Mouse (Mus musculus): ENCODE measurements around the gene Tial1. TPM values are rescaled to one million over a fixed set of nuclear protein-coding genes. Genes with fewer than 3 reads are reported as not detected.
A peak's percentile ranks its signal among the peaks of the same experiment; 100 is the strongest.

Gene Tial1
- polyA plus RNA-seq, 1 experiment from 2014 or later: 24.0 TPM

DNA sequence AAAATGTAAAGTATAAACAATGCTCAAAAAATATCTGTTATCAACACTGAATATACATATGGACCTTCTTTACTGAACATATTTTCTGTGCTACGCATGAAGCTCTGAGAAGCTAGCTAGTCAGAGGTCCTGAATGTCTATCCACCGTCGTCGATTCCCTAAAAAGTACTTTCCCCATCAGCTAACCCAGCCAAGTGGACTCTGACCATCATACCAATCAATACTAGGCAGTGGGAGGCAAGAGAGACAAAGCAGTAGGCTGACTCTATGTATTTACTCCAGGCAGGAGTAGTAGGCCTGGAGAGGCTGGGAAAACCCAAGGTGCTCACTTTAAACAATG, 1.8 kb downstream of the Tial1 start:
- H3K4me2 ChIP-seq (ENCODE audit: low read length): peak overlapping the region; percentile 93
- no peaks in the 10 kb centered on the region for H3K36me3 ChIP-seq (ENCODE audit: control insufficient read depth, insufficient read depth, low read length)
- no peak for ATAC-seq
- no peak overlapping the region for H3K27ac ChIP-seq (ENCODE audit: low read depth, low read length)
- peaks cover 16% of the 10 kb centered on the region for H3K4me1 ChIP-seq (ENCODE audit: control insufficient read depth, insufficient read depth, low read depth, low read length)
- H3K9ac ChIP-seq (ENCODE audit: low read depth, low read length): peak overlapping the region; percentile 83
- 15% methylated on average over 4 of the region's 4 CpGs for WGBS
- H3K4me3 ChIP-seq (ENCODE audit: low read length): peak overlapping the region; percentile 67
- no peaks in the 10 kb centered on the region for H3K9me3 ChIP-seq (ENCODE audit: control insufficient read depth, low read length)
- H3K27me3 ChIP-seq (replicated peaks; ENCODE audit: control insufficient read depth, insufficient read depth, low read length): no peaks in the 10 kb centered on the region

- no peaks in the 10 kb centered on the region for H3K9me3 ChIP-seq (ENCODE audit: control insufficient read depth, low read length)
- H3K36me3 ChIP-seq (ENCODE audit: control insufficient read depth, insufficient read depth, low read length): peaks cover 6% of the 10 kb centered on the region; the same call in 1 of the 2 replicates
- H3K4me3 ChIP-seq (ENCODE audit: low read length): no peak overlapping the region
- ATAC-seq: no peak
- H3K9ac ChIP-seq (ENCODE audit: low read depth, low read length): no peak overlapping the region
- no peaks in the 10 kb centered on the region for H3K27me3 ChIP-seq (replicated peaks; ENCODE audit: control insufficient read depth, insufficient read depth, low read length)
- peaks cover 16% of the 10 kb centered on the region for H3K4me1 ChIP-seq (ENCODE audit: control insufficient read depth, insufficient read depth, low read depth, low read length)
- no peak overlapping the region for H3K4me2 ChIP-seq (ENCODE audit: low read length)
- H3K27ac ChIP-seq (ENCODE audit: low read depth, low read length): no peak overlapping the region
Measured at GRCm38 (mm10) chr7:128458011-128458410, 3.5 kb downstream of the Tial1 start.

DNA sequence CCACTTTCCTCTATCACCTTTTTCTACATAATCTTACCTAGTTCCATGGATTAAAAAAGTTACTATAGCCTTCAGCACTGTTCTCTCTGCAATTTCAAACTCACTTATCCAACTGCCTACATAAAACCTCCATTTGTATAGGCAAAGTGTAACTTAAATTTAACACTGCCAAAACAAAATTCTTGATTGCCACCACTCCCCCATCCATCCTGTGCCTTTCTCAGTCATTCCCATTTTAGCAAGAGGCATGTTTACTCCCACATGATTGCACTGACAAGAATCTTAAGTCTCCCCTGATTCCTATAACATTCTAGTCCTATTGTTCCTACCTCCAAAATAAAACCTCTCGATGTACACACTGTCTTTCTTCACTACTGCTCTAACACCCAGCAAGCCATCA, 8.8 kb downstream of the Tial1 start:
- peaks cover 16% of the 10 kb centered on the region; the same call in 1 of the 2 replicates for H3K36me3 ChIP-seq (ENCODE audit: control insufficient read depth, insufficient read depth, low read length)
- H3K27ac ChIP-seq (ENCODE audit: low read depth, low read length): no peak overlapping the region
- H3K9ac ChIP-seq (ENCODE audit: low read depth, low read length): no peak overlapping the region
- 97% methylated on average over 1 of the region's 1 CpGs for WGBS
- no peak overlapping the region for H3K4me2 ChIP-seq (ENCODE audit: low read length)
- H3K4me3 ChIP-seq (ENCODE audit: low read length): no peak overlapping the region
- peaks cover 3% of the 10 kb centered on the region; the same call in 1 of the 2 replicates for H3K4me1 ChIP-seq (ENCODE audit: control insufficient read depth, insufficient read depth, low read depth, low read length)
- no peaks in the 10 kb centered on the region for H3K9me3 ChIP-seq (ENCODE audit: control insufficient read depth, low read length)
- no peaks in the 10 kb centered on the region for H3K27me3 ChIP-seq (replicated peaks; ENCODE audit: control insufficient read depth, insufficient read depth, low read length)
- no peak for ATAC-seq

DNA sequence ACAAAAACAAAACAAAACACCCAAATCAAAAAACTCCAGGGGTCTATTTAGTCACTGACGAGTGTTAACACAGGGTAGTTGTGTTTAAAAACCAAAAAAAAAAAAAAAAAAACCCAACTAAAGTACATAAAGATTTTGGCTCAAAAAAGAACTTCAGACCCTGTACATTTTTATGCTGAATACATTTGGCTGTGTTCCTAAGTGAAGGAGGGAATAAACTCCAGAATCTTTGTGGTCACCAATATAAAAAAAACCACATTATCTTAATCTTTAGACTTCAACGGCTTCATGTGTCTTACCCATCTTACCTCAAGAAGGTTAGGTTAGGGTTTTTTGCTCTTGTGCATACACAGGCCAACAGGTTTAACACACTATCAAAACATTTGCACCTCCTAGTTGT, 20.9 kb downstream of the Tial1 start:
- no peaks in the 10 kb centered on the region for H3K27me3 ChIP-seq (replicated peaks; ENCODE audit: control insufficient read depth, insufficient read depth, low read length)
- no peaks in the 10 kb centered on the region for H3K9me3 ChIP-seq (ENCODE audit: control insufficient read depth, low read length)
- peaks cover 15% of the 10 kb centered on the region for H3K36me3 ChIP-seq (ENCODE audit: control insufficient read depth, insufficient read depth, low read length)
- H3K4me1 ChIP-seq (ENCODE audit: control insufficient read depth, insufficient read depth, low read depth, low read length): no peaks in the 10 kb centered on the region
- no peak overlapping the region for H3K4me2 ChIP-seq (ENCODE audit: low read length)
- no peak overlapping the region for H3K27ac ChIP-seq (ENCODE audit: low read depth, low read length)
- ATAC-seq: no peak
- H3K9ac ChIP-seq (ENCODE audit: low read depth, low read length): no peak overlapping the region
- H3K4me3 ChIP-seq (ENCODE audit: low read length): no peak overlapping the region
- 87% methylated on average over 2 of the region's 2 CpGs for WGBS

- Histone ChIP-seq H3K27me3 (replicated peaks; ENCODE audit: control insufficient read depth, insufficient read depth, low read length) (no peaks in the 10 kb centered on the region), H3K4me2 (ENCODE audit: low read length) (no peak overlapping the region), H3K27ac (ENCODE audit: low read depth, low read length) (no peak overlapping the region), H3K4me3 (ENCODE audit: low read length) (no peak overlapping the region), H3K9ac (ENCODE audit: low read depth, low read length) (no peak overlapping the region), H3K36me3 (ENCODE audit: control insufficient read depth, insufficient read depth, low read length) (peaks cover 11% of the 10 kb centered on the region), H3K4me1 (ENCODE audit: control insufficient read depth, insufficient read depth, low read depth, low read length) (no peaks in the 10 kb centered on the region), H3K9me3 (ENCODE audit: control insufficient read depth, low read length) (no peaks in the 10 kb centered on the region)
- WGBS: 94% methylated on average over 6 of the region's 6 CpGs
- ATAC-seq: no peak
Measured at GRCm38 (mm10) chr7:128439251-128439650, 22.3 kb downstream of the Tial1 start.

DNA sequence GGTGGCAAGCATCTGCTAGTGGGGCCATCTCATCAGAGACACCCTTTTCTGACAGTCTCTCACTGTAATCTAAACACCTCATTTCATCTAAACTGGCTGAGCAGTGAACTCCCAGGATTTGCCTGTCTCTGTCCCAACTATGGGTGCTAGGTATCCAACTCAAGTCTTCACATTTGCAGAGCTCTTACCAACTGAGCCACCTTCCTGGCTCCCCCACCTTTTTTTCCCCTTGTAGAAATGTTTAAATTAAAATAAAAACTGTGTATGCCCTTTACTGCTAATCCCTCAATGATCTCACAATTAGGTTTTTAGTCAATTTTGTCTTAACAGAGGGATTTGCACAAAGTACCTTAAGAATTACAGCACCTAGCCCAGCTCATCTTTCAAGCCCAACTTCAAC, 23.4 kb downstream of the Tial1 start:
- H3K4me1 ChIP-seq (ENCODE audit: control insufficient read depth, insufficient read depth, low read depth, low read length): no peaks in the 10 kb centered on the region
- no peak overlapping the region for H3K27ac ChIP-seq (ENCODE audit: low read depth, low read length)
- ATAC-seq: no peak
- no peak overlapping the region for H3K9ac ChIP-seq (ENCODE audit: low read depth, low read length)
- no peak overlapping the region for H3K4me2 ChIP-seq (ENCODE audit: low read length)
- peaks cover 6% of the 10 kb centered on the region; the same call in 1 of the 2 replicates for H3K36me3 ChIP-seq (ENCODE audit: control insufficient read depth, insufficient read depth, low read length)
- H3K4me3 ChIP-seq (ENCODE audit: low read length): no peak overlapping the region
- H3K9me3 ChIP-seq (ENCODE audit: control insufficient read depth, low read length): no peaks in the 10 kb centered on the region
- no peaks in the 10 kb centered on the region for H3K27me3 ChIP-seq (replicated peaks; ENCODE audit: control insufficient read depth, insufficient read depth, low read length)

GRCm38 (mm10) chr7:128433213-128433612, 28.3 kb downstream of the Tial1 start:
- WGBS: 71% methylated on average over 1 of the region's 1 CpGs
- Histone ChIP-seq H3K36me3 (ENCODE audit: control insufficient read depth, insufficient read depth, low read length) (no peaks in the 10 kb centered on the region), H3K9ac (ENCODE audit: low read depth, low read length) (no peak overlapping the region), H3K4me1 (ENCODE audit: control insufficient read depth, insufficient read depth, low read depth, low read length) (peaks cover 3% of the 10 kb centered on the region; the same call in 1 of the 2 replicates), H3K27ac (ENCODE audit: low read depth, low read length) (no peak overlapping the region; the same call in 1 of the 2 replicates), H3K4me3 (ENCODE audit: low read length) (no peak overlapping the region), H3K9me3 (ENCODE audit: control insufficient read depth, low read length) (no peaks in the 10 kb centered on the region), H3K27me3 (replicated peaks; ENCODE audit: control insufficient read depth, insufficient read depth, low read length) (no peaks in the 10 kb centered on the region), H3K4me2 (ENCODE audit: low read length) (no peak overlapping the region)
- ATAC-seq: peak; percentile 70; the same call in 1 of the 2 replicates

DNA sequence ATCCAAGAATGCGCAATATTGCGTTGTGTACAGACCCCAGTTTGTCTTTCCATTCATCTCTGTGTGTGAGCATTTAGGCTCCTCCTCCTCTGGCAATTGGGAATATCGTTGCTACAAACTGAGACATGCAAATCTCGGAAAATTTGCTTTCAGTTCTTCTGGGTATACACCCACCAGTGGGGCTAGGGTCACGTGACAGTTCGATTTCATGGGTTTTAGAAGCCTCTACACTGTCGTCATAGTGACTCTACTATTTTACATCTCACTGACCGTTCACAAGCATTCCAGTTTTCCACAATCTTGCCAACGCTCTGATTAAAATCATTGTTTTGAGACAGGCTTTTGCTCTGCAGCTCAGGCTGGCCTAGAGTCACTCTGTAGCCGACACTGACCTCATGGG, 28.9 kb downstream of the Tial1 start:
- H3K36me3 ChIP-seq (ENCODE audit: control insufficient read depth, insufficient read depth, low read length): no peaks in the 10 kb centered on the region
- H3K27me3 ChIP-seq (replicated peaks; ENCODE audit: control insufficient read depth, insufficient read depth, low read length): no peaks in the 10 kb centered on the region
- peak overlapping the region; percentile 5 for H3K4me2 ChIP-seq (ENCODE audit: low read length)
- peaks cover 3% of the 10 kb centered on the region; the same call in 1 of the 2 replicates for H3K4me1 ChIP-seq (ENCODE audit: control insufficient read depth, insufficient read depth, low read depth, low read length)
- no peak overlapping the region for H3K4me3 ChIP-seq (ENCODE audit: low read length)
- WGBS: 46% methylated on average over 10 of the region's 10 CpGs
- peak; percentile 54 for ATAC-seq
- H3K9ac ChIP-seq (ENCODE audit: low read depth, low read length): no peak overlapping the region
- no peak overlapping the region for H3K27ac ChIP-seq (ENCODE audit: low read depth, low read length)
- H3K9me3 ChIP-seq (ENCODE audit: control insufficient read depth, low read length): no peaks in the 10 kb centered on the region

DNA sequence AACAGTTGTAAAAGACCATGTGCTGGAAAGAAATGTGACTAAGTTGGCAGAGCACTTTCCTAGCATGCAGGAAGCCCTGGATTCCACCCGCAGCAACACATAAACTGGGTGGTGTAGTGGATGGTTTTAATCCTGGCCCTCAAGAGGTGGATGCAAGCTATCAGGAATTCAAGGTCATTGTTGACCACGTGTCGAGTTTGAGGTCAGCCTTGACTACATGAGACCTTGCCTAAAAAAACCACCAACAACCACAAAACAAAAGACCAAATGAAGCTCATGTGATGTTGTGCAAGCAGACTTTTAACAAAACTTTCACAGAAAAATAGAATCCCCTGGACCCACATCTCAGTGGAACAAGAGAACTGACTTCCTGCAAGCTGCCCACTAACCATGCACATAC, 39.0 kb downstream of the Tial1 start:
- Histone ChIP-seq H3K36me3 (ENCODE audit: control insufficient read depth, insufficient read depth, low read length) (no peaks in the 10 kb centered on the region), H3K27me3 (replicated peaks; ENCODE audit: control insufficient read depth, insufficient read depth, low read length) (peaks cover 9% of the 10 kb centered on the region), H3K4me2 (ENCODE audit: low read length) (no peak overlapping the region), H3K9me3 (ENCODE audit: control insufficient read depth, low read length) (no peaks in the 10 kb centered on the region), H3K4me1 (ENCODE audit: control insufficient read depth, insufficient read depth, low read depth, low read length) (peaks cover 2% of the 10 kb centered on the region), H3K4me3 (ENCODE audit: low read length) (no peak overlapping the region), H3K27ac (ENCODE audit: low read depth, low read length) (no peak overlapping the region), H3K9ac (ENCODE audit: low read depth, low read length) (no peak overlapping the region)
- ATAC-seq: no peak
- WGBS: 77% methylated on average over 3 of the region's 3 CpGs

DNA sequence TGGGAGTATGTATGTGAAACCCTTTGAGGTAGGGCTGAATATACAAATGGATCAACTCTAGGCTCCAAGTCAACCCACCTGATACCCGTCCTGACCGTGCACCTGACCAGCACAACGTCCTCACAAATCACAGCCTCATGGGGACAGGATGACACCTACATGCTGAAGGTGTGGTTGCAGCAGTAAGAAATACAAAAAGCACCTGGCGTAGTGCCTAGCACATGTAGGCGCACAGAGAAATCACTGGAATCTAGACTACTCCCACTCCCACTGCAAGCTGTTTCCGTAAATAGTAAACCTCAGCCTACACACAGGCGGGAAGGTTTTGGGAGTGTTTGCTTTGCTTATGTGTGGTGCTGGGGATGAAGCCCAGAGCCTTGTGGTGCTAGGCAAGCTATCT, 39.8 kb downstream of the Tial1 start:
- peaks cover 9% of the 10 kb centered on the region for H3K27me3 ChIP-seq (replicated peaks; ENCODE audit: control insufficient read depth, insufficient read depth, low read length)
- 90% methylated on average over 7 of the region's 7 CpGs for WGBS

More for the DNA sequence above, 39.8 kb downstream of the Tial1 start:
- Histone ChIP-seq H3K27ac (ENCODE audit: low read depth, low read length) (no peak overlapping the region), H3K36me3 (ENCODE audit: control insufficient read depth, insufficient read depth, low read length) (no peaks in the 10 kb centered on the region), H3K9ac (ENCODE audit: low read depth, low read length) (no peak overlapping the region), H3K4me2 (ENCODE audit: low read length) (no peak overlapping the region), H3K4me1 (ENCODE audit: control insufficient read depth, insufficient read depth, low read depth, low read length) (peaks cover 9% of the 10 kb centered on the region), H3K4me3 (ENCODE audit: low read length) (no peak overlapping the region), H3K9me3 (ENCODE audit: control insufficient read depth, low read length) (no peaks in the 10 kb centered on the region)
- ATAC-seq: no peak

Measured in hindbrain, embryonic 16.5 days (tissue).